Mouse (Mus musculus) right cerebral cortex, postnatal 36 days (tissue): ENCODE data around the gene Ola1.

Experiments
- DNase-seq, 2 experiments: peaks; one replicate each; pipeline ENCODE4 v3.0.0; 2022; ENCODE audit warnings: low spot score in 2 of 2, mixed read lengths in 1 of 2

Gene Ola1

GRCm38 (mm10) chr2:73218913-73219312 lies at the start of gene Ola1:
Ola1 (minus strand) TSS chr2:73218924.
- DNase-seq, result no peak

DNA sequence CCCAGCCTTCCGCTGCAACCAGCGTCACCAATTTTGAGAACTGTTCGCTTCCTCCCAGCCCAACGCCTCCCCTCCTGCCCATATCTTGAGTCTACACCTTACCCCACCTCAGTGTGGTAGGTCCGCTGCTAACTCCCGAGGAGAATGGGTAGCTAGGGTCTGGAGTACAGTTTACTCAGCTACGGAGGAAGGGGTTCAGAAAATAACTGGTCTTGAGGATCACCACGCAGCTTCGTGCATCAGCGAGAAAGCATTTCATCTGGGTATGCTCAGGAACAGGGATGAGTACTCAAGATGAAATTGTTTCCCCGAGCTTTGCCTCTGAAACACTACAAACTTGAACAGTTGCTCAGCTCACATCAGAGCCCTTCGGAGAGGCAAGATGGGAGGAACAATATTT lies 49.6 kb upstream of the Ola1 start:
- DNase-seq, result no peak

- DNase-seq, result no peak
Measured at GRCm38 (mm10) chr2:73267818-73268217, 49.1 kb upstream of the Ola1 start.

DNA sequence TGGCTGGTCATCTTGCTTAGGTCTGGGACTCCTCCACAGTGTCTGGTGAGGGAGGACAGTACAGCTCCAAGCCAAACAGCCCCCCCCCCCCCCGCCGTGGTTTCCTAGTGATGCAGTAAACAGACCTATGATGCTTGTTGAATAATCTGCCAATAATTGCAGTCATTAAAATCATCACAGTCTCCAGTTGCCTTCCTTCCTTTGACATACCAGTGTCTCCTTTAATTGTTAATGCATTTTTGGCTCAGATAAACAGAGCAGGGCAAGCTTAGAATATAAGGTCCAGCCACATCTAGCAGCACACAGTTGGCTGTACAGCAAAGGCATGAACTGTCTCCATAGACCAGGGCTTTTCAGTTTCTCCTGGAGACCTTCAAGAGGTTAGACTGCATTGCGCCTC lies 48.5 kb upstream of the Ola1 start:
- DNase-seq, result no peak

DNA sequence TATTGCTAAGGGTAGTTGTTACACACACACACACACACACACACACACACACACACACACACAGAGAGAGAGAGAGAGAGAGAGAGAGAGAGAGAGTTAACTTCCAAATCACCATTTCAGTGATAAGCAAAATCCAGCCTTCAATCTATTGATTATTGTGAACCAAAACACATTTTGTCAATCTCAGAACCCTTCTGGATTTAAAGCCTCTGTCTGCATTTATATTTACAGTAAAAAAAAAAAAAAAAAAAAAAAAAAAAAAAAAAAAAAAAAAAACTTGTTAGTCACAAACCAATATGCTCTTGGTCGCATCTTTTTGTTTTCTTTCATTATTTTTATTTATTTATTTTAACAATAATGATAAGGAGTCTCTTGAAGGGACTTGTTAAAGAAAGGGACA lies 47.9 kb upstream of the Ola1 start:
- DNase-seq, result no peak

DNA sequence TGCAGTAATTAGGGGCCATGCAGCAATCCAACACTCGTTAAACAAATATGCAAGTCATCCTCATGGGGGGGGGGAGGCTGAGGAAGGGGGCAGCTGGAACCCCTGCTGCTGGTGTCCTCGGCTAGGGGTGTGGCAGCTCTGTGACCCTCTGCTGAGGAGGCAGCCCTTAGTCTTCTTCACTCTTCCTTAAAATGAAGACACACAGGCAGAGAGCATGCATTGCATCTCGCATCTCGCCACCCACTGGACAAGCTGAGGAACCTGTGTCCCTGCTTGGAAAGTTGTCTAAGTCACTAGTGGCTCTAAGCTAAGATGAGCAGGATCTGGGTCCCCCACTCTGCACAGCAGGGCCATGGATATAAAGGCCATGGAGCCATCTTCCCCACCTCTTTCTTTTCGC lies 47.3 kb upstream of the Ola1 start:
- no peak for DNase-seq

DNA sequence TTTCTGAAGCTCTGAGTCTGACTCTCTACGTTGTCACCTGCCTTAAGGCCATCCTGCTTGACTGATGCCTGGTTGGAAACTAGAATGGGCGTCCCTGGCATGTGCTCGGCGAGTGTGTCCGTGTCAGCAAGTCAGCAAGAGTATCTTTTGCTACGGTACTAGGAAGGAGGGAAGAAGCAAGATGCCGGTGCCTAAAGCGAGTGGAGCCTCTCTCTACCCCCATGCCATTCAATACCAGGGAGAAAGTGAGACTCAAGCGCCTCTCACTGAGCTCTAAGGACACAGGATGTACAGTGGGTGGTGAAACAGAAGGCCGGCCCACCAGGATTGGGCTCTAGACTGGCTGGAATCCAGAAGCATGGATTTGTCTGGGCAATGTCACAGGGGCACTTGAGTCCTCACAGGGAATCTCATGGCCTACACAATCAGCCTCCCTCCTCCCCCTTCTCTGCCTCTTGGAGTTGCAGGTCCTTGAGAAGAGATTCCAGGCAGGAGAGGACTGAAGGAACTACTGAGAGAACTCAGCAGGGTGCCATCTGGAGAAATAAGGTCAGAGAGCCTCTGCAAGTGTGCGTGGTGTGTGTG lies 46.0 kb upstream of the Ola1 start:
- no peak for DNase-seq

- no peak for DNase-seq
Measured at GRCm38 (mm10) chr2:73263794-73264610, 45.3 kb upstream of the Ola1 start.

DNA sequence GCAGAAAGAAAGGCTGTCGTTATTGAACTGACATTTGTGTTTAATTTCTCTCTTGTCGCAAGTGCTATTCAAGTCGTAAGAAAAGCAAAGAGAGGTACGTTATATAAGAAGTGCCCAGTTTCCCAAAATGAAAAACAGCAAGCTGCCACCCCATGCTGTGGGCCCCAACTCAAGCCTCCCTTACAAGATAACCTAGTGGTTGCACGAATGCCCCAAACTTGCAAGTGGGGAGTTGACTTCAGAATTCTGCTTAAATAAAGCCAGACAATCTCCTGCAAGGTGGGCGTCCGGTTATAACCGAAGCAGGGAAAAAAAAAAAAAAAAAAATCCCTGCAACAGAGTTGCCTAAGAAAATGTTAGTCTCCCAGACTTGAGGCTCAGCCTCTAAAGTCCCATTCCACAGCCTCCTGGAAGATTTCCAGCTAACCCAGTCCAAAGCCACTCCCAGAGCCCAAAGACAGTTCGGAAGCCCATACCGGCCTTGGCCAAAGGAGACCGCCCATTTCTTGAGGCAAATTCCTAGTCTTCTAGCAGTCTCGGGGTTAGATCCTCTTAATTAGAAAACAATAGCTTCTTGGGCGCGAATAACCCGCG lies 44.5 kb upstream of the Ola1 start:
- no peak for DNase-seq

DNA sequence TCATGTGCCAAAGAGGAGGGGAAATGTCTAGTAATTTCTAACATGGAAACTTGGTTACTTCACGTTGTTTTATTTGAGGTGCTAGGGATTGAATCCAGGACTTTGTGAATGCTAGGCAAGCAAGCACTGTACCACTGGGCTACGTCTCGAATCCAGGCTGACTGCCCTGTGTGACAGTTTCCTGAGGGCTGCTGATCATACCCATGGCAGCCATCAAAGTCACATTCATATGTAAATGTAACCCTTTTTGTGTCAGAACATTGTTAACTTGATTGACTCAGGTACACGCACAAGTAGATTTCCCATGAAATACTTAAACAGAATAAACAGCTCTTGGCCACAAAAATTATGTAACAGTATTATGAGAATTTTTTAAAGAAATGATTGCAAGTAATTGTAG lies 30.0 kb upstream of the Ola1 start:
- no peak for DNase-seq

DNA sequence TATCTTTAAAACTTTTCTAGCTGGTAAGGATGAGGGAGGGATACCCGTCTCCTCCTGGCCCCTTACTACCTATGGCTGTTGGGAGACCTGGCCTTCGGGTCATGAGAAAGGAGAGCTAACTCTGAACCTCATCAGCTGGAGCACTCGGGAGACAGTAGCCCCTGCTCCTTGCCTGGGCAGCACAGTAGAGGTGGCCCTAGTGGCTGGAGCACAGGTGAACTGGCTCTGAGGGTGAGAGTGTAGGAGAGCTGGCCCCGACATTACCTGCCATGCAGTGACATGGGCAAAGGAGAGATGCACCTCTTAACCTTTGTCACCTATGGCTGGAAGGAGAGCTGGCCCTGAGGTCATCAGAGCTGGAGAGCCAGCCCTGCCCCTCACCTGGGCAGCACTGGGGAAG lies 22.6 kb upstream of the Ola1 start:
- DNase-seq, result no peak

DNA sequence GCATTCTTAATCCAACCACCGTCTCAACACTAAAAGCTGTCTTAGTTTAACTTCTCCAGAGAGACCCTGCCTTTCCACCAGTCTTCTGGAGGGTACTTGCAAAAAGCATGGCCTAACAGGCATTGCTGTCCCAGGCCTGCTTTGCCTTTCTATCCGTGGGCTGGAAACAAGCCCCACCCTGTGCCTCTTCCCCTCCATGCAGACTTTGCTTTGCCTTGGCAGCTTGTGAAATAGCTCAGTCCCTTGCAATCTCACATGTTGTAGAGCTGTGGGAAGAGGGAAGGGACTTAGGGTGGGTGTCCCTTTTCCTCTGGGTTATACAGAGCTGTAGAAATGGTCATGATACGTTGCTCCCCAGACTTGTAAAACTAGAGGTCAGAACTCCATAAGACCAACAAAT lies 12.4 kb upstream of the Ola1 start:
- DNase-seq, result no peak

DNA sequence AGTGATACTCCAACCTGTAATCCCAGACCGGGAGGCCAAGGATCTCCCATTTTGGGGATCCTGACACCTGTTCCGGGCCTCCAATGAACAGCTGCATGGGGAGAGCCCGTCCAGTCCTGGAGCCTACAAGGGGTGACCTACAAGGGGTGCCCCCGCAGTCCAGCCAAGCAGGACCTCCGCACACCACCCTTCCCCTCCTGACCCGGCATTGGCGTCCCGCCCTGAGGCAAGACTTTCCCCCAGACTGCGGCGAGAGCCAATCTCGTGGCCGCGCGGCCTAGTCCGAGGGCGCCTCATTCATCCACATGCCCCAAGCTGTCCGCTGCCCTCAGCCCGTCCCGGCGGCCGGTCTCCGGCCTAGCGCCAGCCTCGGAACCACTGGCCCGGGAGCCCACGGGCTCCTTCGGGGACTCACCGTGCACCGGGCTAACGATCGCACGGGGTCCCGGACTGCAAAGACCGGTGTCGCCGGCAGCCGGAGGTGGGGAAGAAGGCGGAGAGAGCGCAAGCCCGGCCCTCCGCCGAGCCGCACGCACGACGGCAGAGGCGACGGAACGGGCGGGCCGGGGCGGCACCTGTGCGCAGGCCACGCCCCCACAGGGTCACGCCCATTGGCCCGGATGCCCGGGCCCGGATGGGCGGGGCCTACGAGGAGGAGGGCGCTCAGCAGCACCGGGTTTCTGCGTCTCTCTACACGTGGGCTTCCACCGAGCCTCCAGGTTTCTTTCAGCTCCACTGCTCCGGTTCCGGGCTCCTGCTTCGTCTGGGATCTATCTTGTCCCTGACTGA lies 4.7 kb downstream of the Ola1 start:
- DNase-seq, result peak; percentile 88 to 90

GRCm38 (mm10) chr2:73213539-73213870 lies 5.2 kb downstream of the Ola1 start:
- DNase-seq, result no peak

- no peak for DNase-seq
Measured at GRCm38 (mm10) chr2:73204328-73204727, 14.4 kb downstream of the Ola1 start.

GRCm38 (mm10) chr2:73188488-73188887 lies 30.2 kb downstream of the Ola1 start:
- no peak for DNase-seq

GRCm38 (mm10) chr2:73185185-73185584 lies 33.5 kb downstream of the Ola1 start:
- no peak for DNase-seq

DNA sequence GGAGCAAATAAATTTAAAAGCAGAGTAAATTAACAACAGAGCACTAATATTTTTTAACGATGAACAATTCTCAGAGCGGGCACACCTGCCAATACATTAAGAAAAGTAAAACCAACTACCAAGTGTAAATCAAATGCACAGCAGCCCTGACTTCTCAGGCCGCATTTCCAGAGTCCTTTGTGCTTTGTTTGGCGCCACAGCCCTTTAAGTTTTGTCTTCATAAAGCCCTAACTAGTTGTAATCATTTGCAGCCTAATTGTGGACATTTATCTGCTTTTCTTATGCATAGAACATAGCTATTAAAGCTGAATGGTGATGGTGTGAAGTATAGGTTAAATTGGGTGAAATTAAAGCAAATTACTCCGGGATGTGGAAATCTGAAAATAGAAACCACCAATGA lies 49.2 kb downstream of the Ola1 start:
- DNase-seq, result no peak

DNA sequence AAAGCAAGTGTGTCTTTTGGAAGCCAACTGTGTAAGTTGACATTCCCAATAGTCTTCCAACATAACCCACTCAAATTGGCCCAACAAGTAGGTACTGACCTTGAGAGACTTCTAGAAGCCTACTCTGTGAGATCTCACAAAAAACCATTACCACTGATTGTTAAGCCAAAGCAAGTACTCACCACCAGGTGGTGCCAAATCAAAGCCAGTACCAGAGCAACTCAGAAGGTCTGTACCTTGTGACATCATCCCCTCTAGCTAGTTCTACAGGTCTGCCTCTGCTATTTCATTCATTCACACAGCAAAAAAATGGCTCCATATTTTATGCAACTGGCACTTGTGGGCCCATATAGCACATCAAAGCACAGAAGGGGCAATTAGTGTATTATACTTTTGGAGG lies 51.6 kb downstream of the Ola1 start:
- DNase-seq, result peak in 1 of 2 experiments; percentile 16

- no peak for DNase-seq
Measured at GRCm38 (mm10) chr2:73164666-73165065, 54.1 kb downstream of the Ola1 start.

DNA sequence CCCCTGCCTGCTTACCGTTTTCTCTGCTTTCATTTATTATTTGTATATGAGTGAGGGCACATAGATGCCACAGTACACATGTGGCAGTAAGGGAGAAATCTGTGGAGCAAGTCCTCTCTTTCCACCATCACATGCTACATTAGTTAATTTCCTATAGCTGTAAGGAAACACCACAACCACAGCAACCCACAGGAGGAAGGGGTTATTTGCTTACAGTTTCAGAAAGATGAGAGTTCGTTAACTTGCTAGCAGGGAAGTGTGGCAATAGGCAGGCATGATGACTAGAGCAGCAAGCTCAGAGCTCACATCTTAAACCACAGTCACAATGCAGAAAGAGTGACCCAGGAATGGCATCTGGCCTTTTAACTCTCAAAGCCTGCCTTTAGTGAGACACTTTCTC lies 58.0 kb downstream of the Ola1 start:
- no peak for DNase-seq

GRCm38 (mm10) chr2:73157202-73157601 lies 61.5 kb downstream of the Ola1 start:
- no peak for DNase-seq

- peak in 1 of 2 experiments; percentile 17 for DNase-seq
Measured at GRCm38 (mm10) chr2:73150526-73150925, 68.2 kb downstream of the Ola1 start.
